Mouse (Mus musculus) adrenal gland, adult 18-20 months (tissue): ENCODE data around the gene Jam2. TPM values are rescaled to one million over a fixed set of nuclear protein-coding genes. Genes with fewer than 3 reads are reported as not detected.

ENCODE experiments used
- DNase-seq, 2 experiments: peaks; one replicate each; pipeline ENCODE4 v3.0.0; 2021 to 2022; ENCODE audit warnings: low spot score in 2 of 2
- total RNA-seq, 2 experiments: library from RNA; stranded (reverse); gene quantifications; 1 replicate in 1 of 2; 2 replicates in 1 of 2; pipeline ENCODE4 v1.2.3; 2021

Jam2 gene
- total RNA-seq, 2 experiments from 2014 or later: 10.6 to 13.9 TPM

DNA sequence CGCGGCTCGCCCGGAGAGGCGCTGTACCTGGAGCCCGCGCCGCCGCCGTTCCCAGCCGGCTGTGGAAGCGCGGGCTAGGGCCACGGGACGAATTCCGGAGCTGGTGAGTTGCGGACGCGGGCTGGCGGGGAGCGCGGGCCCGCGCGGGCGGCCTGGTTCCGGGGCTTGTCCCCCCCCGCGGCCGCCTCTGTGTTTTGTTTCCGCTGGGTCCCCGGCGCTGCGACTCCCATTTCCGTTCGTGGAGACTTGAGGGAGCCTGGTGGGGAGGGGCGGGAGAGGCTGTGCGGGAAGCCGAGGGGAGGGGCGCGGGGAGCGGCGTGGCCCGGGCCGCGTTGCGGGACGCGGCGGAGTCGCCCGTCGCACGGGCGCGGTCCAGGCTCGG is 61.5 kb downstream of the Jam2 start, which contains the start of gene Atp5j:
TSS of gene Atp5j (minus strand) at position 185 of the 382 bp plus-strand sequence.
- DNase-seq: peak; percentile 78 to 79

- DNase-seq: peak in 1 of 2 experiments; percentile 46
Measured at GRCm38 (mm10) chr16:84835823-84836743, 62.2 kb downstream of the Jam2 start.

DNA sequence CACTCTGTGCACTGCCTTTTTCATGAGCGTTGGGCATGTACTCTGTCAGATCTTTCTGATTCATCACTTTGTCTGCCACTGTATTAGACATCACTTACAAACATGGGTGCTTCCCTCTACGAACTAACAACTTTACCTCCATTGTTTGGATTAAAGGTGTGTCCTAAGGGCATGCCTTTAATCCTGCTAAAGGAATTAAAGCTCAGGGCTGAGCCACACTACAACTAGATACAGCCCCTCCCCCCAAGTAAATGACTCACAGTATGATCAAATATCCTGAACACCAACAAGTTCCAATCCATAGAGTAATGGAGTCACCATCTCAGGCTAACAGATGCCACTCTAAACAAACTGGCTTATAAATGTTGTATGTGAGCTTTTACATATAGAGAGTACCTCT is 64.7 kb downstream of the Jam2 start:
- DNase-seq: no peak

- no peak for DNase-seq
Measured at GRCm38 (mm10) chr16:84853492-84853891, 79.6 kb downstream of the Jam2 start.

DNA sequence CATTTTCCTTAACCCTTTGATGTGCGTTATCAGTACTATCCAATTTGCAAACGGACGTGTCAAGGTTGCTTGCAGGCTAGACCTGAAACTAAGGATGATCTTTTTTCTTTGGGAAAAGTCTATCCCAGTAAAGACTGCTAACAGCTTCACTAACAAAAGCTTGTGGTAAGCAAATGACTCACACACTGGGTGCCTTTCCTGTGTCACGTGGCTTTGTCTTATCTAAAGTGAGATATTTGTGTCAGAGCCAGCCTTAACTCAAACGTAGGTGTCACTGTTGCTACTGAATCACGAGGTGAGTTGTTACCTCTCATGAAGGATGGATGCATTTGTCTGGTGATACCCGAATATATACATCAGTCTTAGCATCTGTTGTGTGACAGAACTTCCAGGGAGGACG is 90.7 kb downstream of the Jam2 start:
- DNase-seq: no peak

DNA sequence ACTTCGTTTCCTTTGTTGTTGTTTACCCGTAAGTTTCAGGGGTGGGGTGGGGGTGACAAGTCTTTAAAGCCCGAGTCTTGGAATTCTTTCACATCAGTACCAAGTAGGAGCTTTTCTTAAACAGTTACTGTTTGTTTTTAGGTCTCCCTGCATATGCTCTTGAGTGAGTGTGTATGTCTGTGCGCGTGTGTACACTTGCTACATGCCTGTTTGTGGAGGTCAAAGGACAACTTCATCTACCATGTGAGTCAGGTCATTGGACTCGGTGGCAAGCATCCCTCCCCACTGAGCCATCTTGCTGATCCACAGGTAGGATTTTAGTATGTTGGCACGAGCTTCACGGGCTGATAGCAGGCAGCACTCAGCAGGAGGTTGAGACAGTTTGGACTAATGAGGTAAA is 99.9 kb downstream of the Jam2 start:
- DNase-seq: no peak

GRCm38 (mm10) chr16:84875012-84875717 is 101.2 kb downstream of the Jam2 start:
- no peak for DNase-seq

Other genes with a start within 250 kb of the Jam2 start
- gene Mrpl39, start 38.4 kb upstream of the Jam2 start, total RNA-seq: 10 to 100 TPM; 43.8 to 44.5 TPM
- gene Gabpa, start 60.8 kb downstream of the Jam2 start, total RNA-seq: 10 to 100 TPM; 32.9 to 34.3 TPM
- 100 to 1,000 TPM; 410 to 505 TPM for gene Atp5j, start 61.5 kb downstream of the Jam2 start, total RNA-seq